Mouse (Mus musculus): ENCODE data around the gene Rtl8a.
A peak's percentile ranks its signal among the peaks of the same experiment; 100 is the strongest.
"Not testable (repeated sequence)": the region's sequence is repeated elsewhere in the genome, so short reads cannot be mapped to it uniquely, and the experiment has no call there.

The Rtl8a gene

DNA sequence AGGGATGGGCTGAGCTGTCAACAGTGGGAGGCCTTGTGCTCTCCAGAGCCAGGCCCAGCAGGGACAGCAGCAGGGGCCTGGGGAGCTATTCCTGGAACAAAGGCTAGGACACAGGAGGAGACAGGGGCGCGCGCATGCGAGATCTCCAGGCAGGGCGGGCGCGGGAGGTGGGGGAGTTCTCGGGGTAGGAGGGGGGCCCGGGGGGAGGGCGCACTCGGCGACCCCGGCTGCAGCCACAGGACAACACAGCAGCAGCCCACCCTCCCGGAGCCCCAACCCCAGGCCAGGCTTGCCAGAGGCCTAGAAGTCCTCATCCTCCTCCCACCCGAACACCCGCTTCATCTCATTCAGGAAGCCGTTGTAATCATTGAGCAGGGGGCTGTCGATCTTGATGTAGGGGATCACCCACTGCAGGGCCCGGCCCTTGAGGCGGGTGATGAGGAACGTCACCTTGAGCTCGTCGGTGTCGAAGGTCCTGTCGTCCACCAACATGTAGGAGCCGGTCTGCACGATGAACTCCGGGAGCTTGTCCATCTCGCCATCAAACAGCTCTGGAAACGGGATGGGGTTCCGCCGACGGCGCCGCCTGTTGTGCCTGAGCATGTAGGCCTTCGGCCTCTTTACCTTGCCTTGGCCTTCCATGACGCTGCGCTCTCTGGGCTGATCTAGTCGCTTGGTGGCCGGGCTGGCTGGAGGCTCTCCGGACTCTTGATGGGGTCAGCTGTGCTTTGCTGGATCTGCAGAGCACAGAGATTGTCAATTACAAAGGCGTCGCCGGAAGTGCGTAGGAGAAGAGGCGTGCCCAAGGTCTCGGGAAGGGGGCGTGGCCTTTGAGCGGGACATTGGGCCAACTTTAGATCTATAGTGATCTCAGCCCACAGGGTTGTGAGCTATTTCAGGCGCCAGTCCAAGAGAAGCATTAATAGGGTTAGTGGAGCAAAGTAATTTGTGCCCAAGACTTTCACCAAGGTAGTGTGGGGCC is at the start of gene Rtl8a:
Gene Rtl8a, minus strand, starts transcription at position 703 of the 982 bp plus-strand sequence.
- DNase-seq (ENCODE audit: inconsistent age in 2 of 2, low spot score in 1 of 2): peak; percentile 87 to 92

DNA sequence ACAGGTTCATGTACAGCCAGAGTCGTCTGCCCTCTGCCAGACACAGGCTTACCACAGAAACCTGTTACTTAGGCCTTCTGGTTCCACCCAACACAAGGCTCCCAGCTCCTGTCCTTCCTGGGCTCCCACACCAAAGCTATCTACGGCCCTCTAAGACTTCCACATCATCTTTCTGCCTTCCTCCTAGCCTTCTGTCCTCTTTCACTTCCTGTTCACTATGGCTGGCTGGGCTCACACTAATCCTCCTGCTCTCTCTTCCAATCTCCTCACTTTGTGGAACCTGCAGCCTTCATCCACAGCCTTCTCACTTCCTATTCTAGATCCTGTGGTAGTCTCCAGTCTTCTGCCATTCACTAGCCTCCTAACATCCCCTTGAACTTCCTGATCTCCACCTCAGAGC is 49.7 kb upstream of the Rtl8a start:
- no peak for DNase-seq (ENCODE audit: inconsistent age in 2 of 2, low spot score in 1 of 2)

GRCm38 (mm10) chrX:53692065-53692464 is 48.6 kb upstream of the Rtl8a start:
- no peak for DNase-seq (ENCODE audit: inconsistent age in 2 of 2, low spot score in 1 of 2)

GRCm38 (mm10) chrX:53684676-53685075 is 41.2 kb upstream of the Rtl8a start:
- not testable (repeated sequence) for DNase-seq (ENCODE audit: inconsistent age in 2 of 2, low spot score in 1 of 2)

DNA sequence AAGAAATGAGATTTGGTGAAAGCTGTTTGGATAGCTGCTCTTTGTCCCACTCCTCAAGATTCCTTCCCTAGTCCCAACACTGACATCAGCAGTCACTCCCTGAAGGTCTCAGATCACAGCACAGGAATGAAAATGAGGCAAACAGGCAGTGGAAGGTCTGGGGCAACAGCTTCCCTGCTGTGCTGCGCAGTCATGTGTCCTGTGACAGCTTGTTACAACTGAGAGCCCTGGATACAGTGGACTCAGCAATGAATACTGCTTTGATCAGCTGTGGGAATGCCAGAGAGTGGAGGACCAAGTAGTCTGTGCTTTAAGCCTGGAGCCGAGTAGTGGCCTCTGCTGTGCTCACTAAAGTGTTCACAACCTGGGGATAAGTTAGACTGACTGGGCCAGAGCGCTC is 39.2 kb upstream of the Rtl8a start:
- DNase-seq (ENCODE audit: inconsistent age in 2 of 2, low spot score in 1 of 2): peak in 1 of 2 experiments; percentile 36

DNA sequence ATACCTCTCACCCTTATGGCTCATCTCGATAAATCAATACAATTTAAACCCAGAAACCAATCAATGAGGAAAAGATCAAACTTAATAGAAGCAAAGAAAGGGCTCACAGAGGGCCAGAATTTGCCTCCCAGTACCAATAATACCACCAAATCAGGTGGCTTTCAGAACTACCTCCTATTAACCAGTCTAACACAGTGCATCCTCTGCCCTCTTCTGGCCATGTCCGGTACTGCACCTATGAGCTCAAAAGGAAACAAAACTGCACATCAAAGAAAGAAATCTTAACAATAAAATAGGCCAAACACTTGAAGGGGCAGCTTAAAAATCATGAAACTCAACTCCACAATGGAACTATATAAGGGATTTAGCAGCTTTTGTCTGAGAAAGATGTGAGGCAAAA is 33.5 kb upstream of the Rtl8a start:
- peak; percentile 69 to 93 for DNase-seq (ENCODE audit: inconsistent age in 2 of 2, low spot score in 1 of 2)

DNA sequence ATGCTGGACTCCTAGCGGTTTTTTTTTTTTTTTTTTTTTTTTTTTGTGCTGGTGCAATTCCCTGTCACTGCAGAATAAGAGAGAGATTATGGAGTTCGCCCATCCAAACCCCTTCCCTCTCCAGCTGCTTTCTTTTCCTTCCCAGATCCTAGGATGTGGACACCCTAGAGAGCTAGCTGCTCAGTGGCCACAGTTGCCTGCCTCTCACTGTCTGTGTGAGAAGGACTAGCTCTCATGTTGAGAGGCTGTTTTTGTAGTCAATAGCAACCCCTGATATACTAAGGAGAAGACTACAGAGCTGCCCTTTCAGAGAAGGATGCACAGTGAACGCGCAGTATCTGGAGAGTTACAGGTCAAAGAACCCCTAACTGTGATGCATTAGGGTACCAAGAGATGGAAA is 27.2 kb upstream of the Rtl8a start:
- peak in 1 of 2 experiments; percentile 45 for DNase-seq (ENCODE audit: inconsistent age in 2 of 2, low spot score in 1 of 2)

GRCm38 (mm10) chrX:53670294-53670693 is 26.8 kb upstream of the Rtl8a start, which contains the start of gene Rtl8b:
Rtl8b (minus strand) TSS chrX:53670408.
- DNase-seq (ENCODE audit: inconsistent age in 2 of 2, low spot score in 1 of 2): peak; percentile 88 to 89

GRCm38 (mm10) chrX:53669557-53670270 is 26.2 kb upstream of the Rtl8a start:
- not testable (repeated sequence) for DNase-seq (ENCODE audit: inconsistent age in 2 of 2, low spot score in 1 of 2)

DNA sequence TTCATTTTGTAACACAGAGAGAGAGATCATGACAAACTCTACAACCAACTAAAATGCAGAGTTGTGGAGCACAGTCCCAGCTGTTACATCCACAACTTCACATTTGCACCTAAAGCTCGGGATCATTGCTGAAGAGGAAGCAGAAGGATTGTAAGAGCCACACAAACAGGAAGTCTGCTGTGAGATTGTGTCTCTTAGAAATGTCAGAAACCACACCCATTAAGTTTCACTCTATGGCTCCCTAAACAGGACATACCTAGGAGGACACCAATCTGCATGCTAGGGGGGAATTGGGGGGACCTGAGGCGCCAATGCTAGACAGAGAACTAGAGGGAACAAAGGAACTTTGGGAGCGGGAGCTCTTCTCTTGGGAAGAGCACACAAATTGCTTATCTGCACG is 9.4 kb upstream of the Rtl8a start:
- not testable (repeated sequence) for DNase-seq (ENCODE audit: inconsistent age in 2 of 2, low spot score in 1 of 2)

GRCm38 (mm10) chrX:53645885-53646284 is 2.4 kb upstream of the Rtl8a start:
- DNase-seq (ENCODE audit: inconsistent age in 2 of 2, low spot score in 1 of 2): no peak

DNA sequence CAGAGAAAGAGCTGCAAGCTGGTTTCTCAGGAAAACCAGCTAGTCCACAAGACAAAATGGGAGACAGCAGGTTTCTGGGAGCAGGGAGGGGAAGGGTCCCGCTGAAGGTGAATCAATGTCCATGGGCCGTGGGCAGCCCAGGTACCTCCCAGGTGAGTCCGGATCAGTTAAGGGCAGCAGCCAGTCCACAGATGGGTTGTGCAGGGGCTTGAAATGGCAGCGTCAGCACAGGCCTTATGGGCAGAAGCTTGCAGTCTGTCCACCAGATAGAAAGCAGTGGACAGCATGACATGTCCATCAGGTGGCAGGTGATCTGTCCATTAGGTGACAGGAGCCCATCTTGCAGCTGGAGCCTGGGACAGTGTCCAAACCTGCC is 890 bp downstream of the Rtl8a start:
- peak; percentile 4 to 39 for DNase-seq (ENCODE audit: inconsistent age in 2 of 2, low spot score in 1 of 2)

GRCm38 (mm10) chrX:53638107-53638506 is 5.4 kb downstream of the Rtl8a start:
- DNase-seq (ENCODE audit: inconsistent age in 2 of 2, low spot score in 1 of 2): not testable (repeated sequence)

DNA sequence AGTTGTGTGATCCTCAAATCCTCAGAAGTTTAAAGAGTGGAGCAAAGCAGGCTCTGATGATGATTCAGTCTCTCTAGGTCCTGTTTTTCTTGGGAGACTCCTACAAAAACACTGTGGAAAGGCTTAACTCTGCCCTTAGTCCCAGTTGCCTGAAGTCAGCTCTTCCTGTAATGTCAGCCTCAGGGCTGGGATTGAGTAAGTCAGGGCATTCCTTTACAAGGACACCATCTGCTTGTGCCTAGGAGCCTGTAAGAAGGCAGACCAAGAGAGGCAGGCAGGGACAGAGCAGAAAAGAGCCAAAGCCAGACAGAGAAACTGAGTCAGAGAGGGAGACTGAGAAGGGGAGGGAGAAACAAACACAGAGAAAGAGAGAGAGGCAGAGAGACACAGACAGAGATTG is 32.1 kb downstream of the Rtl8a start:
- DNase-seq (ENCODE audit: inconsistent age in 2 of 2, low spot score in 1 of 2): peak in 1 of 2 experiments; percentile 46

- DNase-seq (ENCODE audit: inconsistent age in 2 of 2, low spot score in 1 of 2): peak; percentile 60 to 93
These were observed 32.9 kb downstream of the Rtl8a start for GRCm38 (mm10) chrX:53610571-53610970.

DNA sequence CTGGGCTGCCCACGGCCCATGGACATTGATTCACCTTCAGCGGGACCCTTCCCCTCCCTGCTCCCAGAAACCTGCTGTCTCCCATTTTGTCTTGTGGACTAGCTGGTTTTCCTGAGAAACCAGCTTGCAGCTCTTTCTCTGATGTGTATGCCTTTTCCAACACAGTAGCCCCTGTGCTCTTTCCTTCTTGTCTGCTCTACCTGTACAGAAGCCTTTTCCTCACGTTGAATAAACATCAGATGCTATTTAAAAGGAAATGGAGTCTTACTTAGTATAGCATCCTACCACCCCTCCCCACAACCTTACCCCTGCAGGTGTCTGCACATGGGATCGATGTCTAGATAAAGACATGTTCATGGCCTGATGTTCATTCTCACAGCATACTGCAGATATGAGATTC is 34.6 kb downstream of the Rtl8a start, which contains the start of gene Gm14597:
Gene Gm14597, minus strand, starts transcription at position 101 of the 400 bp plus-strand sequence.
- not testable (repeated sequence) for DNase-seq (ENCODE audit: inconsistent age in 2 of 2, low spot score in 1 of 2)

GRCm38 (mm10) chrX:53608122-53608813 is 35.2 kb downstream of the Rtl8a start:
- DNase-seq (ENCODE audit: inconsistent age in 2 of 2, low spot score in 1 of 2): peak; percentile 27 to 65

DNA sequence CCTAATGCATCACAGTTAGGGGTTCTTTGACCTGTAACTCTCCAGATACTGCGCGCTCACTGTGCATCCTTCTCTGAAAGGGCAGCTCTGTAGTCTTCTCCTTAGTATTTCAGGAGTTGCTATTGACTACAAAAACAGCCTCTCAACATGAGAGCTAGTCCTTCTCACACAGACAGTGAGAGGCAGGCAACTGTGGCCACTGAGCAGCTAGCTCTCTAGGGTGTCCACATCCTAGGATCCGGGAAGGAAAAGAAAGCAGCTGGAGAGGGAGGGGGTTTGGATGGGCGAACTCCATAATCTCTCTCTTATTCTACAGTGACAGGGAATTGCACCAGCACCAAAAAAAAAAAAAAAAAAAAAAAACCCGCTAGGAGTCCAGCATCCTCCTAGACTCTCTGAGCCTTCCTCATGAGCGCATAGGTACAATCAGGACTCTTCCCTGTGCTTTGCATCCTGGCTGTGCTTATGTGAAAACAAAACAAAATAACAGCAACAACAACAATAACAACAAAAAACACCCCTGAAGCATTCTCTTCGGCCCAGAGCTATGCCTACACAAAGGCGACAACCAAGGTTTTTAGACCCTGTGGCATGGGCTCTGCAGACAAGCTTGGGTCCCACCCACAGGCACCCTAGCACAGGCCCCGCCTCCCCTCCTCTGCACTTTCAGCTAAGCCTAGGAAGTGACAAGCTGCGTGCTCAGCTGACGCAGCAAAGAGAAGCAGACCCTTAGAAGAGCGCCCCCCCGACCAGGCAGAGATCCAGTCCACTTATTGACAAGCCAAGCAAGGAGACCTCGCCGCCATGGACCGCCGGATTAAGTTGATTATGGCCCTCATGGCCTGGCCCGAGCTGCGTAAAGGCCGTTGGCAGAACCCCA is 36.0 kb downstream of the Rtl8a start, which contains the start of gene Rtl8c:
Gene Rtl8c, plus strand, starts transcription at position 791 of the 880 bp plus-strand sequence.
- DNase-seq (ENCODE audit: inconsistent age in 2 of 2, low spot score in 1 of 2): peak; percentile 78 to 88

GRCm38 (mm10) chrX:53606176-53606575 is 37.3 kb downstream of the Rtl8a start:
- peak in 1 of 2 experiments; percentile 68 for DNase-seq (ENCODE audit: inconsistent age in 2 of 2, low spot score in 1 of 2)

- DNase-seq (ENCODE audit: inconsistent age in 2 of 2, low spot score in 1 of 2): peak; percentile 56 to 86
These were observed 43.5 kb downstream of the Rtl8a start for GRCm38 (mm10) chrX:53599993-53600392.

All from adrenal gland, adult (tissue).